Mouse (Mus musculus): ENCODE data around the gene Gm11541.

DNA sequence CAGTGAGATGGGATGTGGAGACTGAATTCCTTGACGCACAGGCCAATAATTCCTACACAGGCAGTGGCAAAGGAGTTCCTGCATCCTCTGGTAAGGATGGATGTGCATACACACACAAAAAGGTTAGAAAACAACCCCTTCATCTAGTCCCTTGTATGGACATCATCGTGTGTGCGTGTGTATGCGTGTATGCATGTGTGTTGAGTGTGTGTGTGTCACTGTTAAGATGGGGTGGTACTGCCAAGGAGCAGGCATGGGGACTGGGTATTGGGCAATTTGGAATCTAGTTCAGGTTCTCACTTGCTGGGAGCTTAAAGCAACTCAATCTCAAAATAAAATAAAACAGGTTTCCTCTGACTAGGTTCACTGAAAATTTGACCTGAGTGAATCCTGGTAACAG, 57.8 kb downstream of the Gm11541 start:
- no peak for TF ChIP-seq GATA1 (IDR thresholded peaks at IDR 0.05; ENCODE audit: low read length)
- no peak for TF ChIP-seq TAL1 (IDR thresholded peaks at IDR 0.05; ENCODE audit: low read length)
